Mouse (Mus musculus): ENCODE measurements around the gene Nt5c1a. TPM values are rescaled to one million over a fixed set of nuclear protein-coding genes. Genes with fewer than 3 reads are reported as not detected.

Gene Nt5c1a
- total RNA-seq, 2 experiments from 2014 or later, result 33.4 to 44.6 TPM

- intact Hi-C loops (cut with DNase I), result no loop called here
Measured at GRCm38 (mm10) chr4:123239361-123240203, 38.3 kb downstream of the Nt5c1a start.

GRCm38 (mm10) chr4:123246221-123246620 lies 44.9 kb downstream of the Nt5c1a start:
- no peak for DNase-seq
- intact Hi-C loops (cut with DNase I), result no loop called here

More at GRCm38 (mm10) chr4:123239361-123240203, 38.3 kb downstream of the Nt5c1a start:
- peak; percentile 70 to 76 for DNase-seq

- DNase-seq, result no peak
- intact Hi-C loops (cut with DNase I), result no loop called here
Measured at GRCm38 (mm10) chr4:123246651-123247050, 45.3 kb downstream of the Nt5c1a start.

GRCm38 (mm10) chr4:123247147-123247880 lies 46.0 kb downstream of the Nt5c1a start:
- intact Hi-C loops (cut with DNase I), result no loop called here
- DNase-seq, result no peak

GRCm38 (mm10) chr4:123248971-123249567 lies 47.8 kb downstream of the Nt5c1a start:
- DNase-seq, result peak; percentile 75 to 83

GRCm38 (mm10) chr4:123252214-123252613 lies 50.9 kb downstream of the Nt5c1a start:
- DNase-seq, result no peak
- intact Hi-C loops (cut with DNase I), result no loop called here

More at GRCm38 (mm10) chr4:123248971-123249567, 47.8 kb downstream of the Nt5c1a start:
- intact Hi-C loops (cut with DNase I), result no loop called here

- DNase-seq, result no peak
- intact Hi-C loops (cut with DNase I), result loop anchor here (2.0 kb wide), 1 partner anchor 102 kb away; no protein-coding TSS in a partner anchor
Measured at GRCm38 (mm10) chr4:123254617-123255016, 53.3 kb downstream of the Nt5c1a start.

- intact Hi-C loops (cut with DNase I), result no loop called here
- no peak for DNase-seq
Measured at GRCm38 (mm10) chr4:123260071-123260746, 58.9 kb downstream of the Nt5c1a start.

- intact Hi-C loops (cut with DNase I), result no loop called here
- DNase-seq, result no peak
Measured at GRCm38 (mm10) chr4:123261721-123262401, 60.6 kb downstream of the Nt5c1a start, which contains the start of gene Pabpc4. TSS of gene Pabpc4 (plus strand) at chr4:123262351.

Other genes with a start within 250 kb of the Nt5c1a start
- under 1 TPM; 0.13 to 0.39 TPM for gene Mfsd2a, start 240.3 kb upstream of the Nt5c1a start, total RNA-seq (2021)
- under 1 TPM; 0.41 to 0.52 TPM for gene Mycl, start 205.9 kb upstream of the Nt5c1a start, total RNA-seq (2021)
- gene Trit1, start 184.9 kb upstream of the Nt5c1a start, total RNA-seq (2021), result 1 to 10 TPM; 7.7 to 7.9 TPM
- gene Bmp8b, start 96.3 kb upstream of the Nt5c1a start, total RNA-seq (2021), result not detected
- not detected for gene Oxct2b, start 85.2 kb upstream of the Nt5c1a start, total RNA-seq (2021)
- 10 to 100 TPM; 17.5 to 19.2 TPM for gene Ppie, start 61.6 kb upstream of the Nt5c1a start, total RNA-seq (2021)
- gene Hpcal4, start 18.3 kb upstream of the Nt5c1a start, total RNA-seq (2021), result not detected
- gene Heyl, start 32.1 kb downstream of the Nt5c1a start, total RNA-seq (2021), result 1 to 10 TPM; 5.7 to 8.4 TPM
- 100 to 1,000 TPM; 294 to 317 TPM for gene Pabpc4, start 60.8 kb downstream of the Nt5c1a start, total RNA-seq (2021)
- under 1 TPM; 0.15 to 0.23 TPM for gene Oxct2a, start 122.1 kb downstream of the Nt5c1a start, total RNA-seq (2021)
- gene Bmp8a, start 141.7 kb downstream of the Nt5c1a start, total RNA-seq (2021), result 1 to 10 TPM in 1 of 2 experiments, under 1 TPM in 1; 0.38 to 1.6 TPM

All from gastrocnemius, postnatal 36 days (tissue).